Mouse (Mus musculus) G1E (cell line): ENCODE measurements around the gene Fosl1.

Experiments used
- CTCF ChIP-seq: IDR thresholded peaks from 2 replicates; pipeline ENCODE4 v1.5.1; 2012; ENCODE audit warnings: low read depth, low read length, inconsistent platforms, mixed read lengths
- GATA1 ChIP-seq: IDR thresholded peaks from 2 replicates; pipeline ENCODE4 v1.6.1; 2012; ENCODE audit warnings: borderline replicate concordance, low read length, inconsistent platforms, mixed read lengths
- POLR2AphosphoS5 ChIP-seq: IDR thresholded peaks from 2 replicates; pipeline ENCODE4 v1.6.1; 2012; ENCODE audit warnings: low read depth, low read length, inconsistent platforms; ENCODE audit not compliant: insufficient replicate concordance
- TAL1 ChIP-seq: conservative IDR thresholded peaks from 2 replicates; pipeline ENCODE4 v1.6.1; 2012; ENCODE audit warnings: low read depth, low read length, inconsistent platforms, mixed read lengths

- TF ChIP-seq CTCF (no peak), GATA1 (no peak), POLR2AphosphoS5 (no peak), TAL1 (no peak)
These were observed 9.8 kb downstream of the Fosl1 start for GRCm38 (mm10) chr19:5456922-5457745.
